Mouse (Mus musculus) retina, postnatal 1 day (tissue): ENCODE data around the gene Hist4h4.

Source experiments
- DNase-seq: peaks from one replicate; pipeline ENCODE4 v3.0.0-alpha.2; 2012

The Hist4h4 gene

DNA sequence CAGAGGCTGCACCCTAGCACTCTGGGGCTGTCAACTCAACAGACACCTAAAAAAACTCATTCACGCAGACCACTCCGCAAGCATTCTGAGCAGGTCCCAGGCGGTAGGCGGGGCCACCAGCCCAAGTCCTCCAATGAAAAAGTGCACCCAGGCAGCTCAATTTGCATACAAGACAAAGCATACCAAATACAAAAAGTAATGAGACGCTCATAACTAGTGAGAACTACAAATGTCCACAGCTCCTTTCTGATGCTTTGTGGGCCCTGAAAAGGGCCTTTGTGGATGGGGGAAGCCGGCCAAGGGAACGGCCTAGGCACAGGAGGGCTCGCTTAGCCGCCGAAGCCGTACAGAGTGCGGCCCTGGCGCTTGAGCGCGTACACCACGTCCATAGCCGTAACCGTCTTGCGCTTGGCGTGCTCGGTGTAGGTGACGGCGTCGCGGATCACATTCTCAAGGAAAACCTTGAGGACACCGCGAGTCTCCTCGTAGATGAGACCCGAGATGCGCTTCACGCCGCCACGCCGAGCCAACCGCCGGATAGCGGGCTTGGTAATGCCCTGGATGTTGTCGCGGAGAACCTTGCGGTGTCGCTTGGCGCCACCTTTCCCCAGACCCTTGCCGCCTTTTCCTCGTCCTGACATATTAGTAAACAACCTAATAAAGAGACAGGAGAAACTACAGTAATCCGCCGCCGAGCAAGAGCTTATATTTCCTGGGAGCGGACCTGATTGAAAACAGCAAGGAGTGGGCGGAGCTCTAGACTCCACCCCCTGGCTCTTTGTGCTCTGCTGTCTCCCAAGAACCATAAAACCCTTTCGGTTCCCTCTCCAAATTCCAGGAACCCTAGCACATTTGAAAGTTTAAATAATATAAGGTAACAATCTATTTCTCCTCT is at the start of gene Hist4h4:
Hist4h4 (minus strand) TSS at position 677 of the 895 bp plus-strand sequence.
- peak; percentile 95 for DNase-seq

DNA sequence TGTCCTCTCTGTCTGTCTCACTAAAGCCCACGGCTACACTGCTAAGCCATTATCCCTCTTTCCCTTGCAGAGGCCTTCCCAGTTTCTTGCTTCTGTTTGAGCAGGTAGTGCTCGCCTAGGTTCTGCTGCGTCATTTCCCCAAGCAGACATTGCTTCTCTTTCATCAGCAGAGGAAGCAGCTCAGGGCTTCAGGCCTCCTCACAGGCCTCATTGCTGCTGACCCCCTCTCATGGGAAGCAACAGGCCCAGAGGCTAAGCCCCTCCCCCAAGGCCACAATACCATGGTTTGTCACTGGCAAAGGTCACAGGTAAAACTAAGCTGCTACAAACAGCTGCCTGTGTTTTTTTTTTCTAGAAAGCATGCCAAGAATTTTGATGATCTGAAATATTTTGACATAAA is 48.5 kb upstream of the Hist4h4 start:
- peak; percentile 14 for DNase-seq

DNA sequence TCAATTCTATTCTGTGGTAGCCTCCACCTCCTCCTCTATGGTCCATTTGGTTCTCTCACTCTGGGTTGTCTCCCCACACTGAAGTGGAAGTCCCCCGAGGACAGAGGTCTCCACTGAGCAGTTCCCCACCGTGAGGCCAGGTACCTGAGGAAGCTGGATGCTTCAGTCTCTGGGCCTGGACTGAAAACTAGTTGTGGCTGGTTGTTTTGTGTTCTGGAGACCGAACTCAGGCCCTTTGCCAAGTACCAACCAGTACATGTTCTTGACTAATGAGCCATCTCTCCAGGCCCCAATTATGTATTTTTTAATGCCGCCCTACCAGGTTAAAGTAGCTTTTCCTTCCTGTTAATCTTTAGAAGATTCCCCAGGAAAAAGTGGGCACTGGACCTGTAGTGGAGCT is 48.1 kb upstream of the Hist4h4 start:
- no peak for DNase-seq

DNA sequence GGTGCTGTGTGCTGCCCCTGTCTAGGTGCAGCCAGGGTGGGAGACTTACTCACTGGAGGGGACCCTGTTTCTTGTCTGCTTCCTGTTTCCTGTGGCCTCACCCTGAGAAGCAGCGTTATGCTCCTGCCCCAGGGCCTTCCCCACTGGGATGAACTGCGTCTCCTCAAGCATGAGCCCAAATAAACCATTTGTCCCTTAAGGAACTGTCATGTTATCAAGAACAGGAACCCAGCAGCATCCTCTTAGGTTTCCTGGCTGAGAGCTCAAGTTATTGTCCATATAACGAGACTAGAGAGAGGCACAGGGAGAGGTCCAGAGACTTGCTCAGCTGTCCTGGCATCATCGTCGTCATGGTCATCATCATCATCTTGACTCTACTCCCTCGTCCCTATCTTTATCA is 46.1 kb upstream of the Hist4h4 start:
- no peak for DNase-seq

DNA sequence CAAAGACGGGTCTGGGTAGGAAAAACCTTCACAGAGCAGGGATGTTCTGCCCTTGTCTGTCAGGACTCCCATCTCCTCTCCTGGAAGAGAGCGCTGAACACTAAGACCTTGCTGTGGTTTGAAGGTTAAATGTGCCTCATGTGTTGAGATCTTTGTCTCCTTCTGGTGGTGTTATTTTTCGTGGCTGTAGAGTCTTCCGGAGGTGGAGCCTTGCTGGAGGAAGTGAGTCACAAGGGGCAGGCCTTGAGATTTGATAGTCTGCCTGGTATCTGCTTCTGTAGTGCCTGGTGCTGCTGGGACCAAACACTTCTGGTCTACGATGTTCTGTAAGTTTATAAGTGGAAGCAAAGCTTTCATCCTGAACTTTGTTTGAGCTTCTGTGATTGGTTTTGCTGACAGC is 44.8 kb upstream of the Hist4h4 start:
- DNase-seq, result no peak

DNA sequence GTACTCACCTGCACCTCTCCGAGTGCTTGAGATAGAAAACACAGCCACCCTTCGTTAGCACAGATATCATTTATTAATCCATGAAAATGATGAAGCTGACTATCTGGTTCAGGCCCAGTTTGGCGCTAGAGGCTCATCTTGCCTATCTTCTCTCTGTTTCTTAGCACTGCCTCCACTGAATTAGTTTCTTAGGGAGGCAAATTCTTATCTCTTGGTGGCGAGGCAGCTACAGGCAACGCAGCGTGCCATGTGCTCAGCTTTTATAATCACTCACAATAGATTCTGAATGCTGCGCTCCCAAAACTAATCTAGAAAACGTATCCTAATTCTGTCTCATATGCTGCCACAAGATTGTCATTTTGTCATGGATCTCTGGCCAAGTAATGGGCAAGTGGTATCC is 44.2 kb upstream of the Hist4h4 start:
- no peak for DNase-seq

- DNase-seq, result peak; percentile 60
Observed at GRCm38 (mm10) chr6:136847790-136848189, 43.6 kb upstream of the Hist4h4 start.

- no peak for DNase-seq
Observed at GRCm38 (mm10) chr6:136847267-136847666, 43.1 kb upstream of the Hist4h4 start.

DNA sequence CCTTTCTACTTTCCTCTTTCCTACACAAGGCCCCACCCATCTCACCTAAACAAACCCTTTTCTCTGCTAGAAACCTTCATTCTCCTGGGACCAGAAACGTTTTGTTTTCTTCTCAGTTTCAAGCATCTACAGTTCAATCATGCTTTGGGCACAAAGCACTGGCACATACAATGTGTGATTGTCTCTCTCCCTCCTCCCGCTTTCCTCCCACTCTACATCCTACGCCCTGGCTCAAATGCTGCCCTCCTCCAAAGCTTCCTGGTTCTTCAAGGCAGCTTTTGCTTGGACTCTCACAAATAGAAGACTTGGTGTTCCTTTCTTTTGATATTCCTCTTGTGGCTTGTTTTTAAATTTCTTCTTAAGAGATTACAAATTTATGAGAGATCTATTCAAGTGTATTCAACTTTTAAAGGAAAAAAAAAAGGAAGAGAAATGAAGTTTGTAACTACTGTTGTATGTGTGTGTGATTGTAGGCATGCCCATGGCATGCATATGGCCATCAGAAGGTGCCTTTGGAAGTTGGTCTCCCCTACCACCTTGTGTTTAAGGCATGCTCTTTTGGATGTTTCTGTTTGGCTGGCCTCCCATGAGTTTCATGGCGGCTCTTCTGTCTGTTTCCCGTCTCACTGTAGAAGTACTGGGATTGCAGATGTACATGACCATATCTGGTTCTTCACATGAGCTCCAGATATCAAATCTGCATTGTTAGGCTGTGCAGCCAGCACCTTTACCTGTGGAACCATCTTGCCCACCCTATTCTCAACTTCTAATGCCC is 41.7 kb upstream of the Hist4h4 start:
- no peak for DNase-seq

- no peak for DNase-seq
Observed at GRCm38 (mm10) chr6:136844903-136845302, 40.7 kb upstream of the Hist4h4 start.

- no peak for DNase-seq
Observed at GRCm38 (mm10) chr6:136837323-136837722, 33.1 kb upstream of the Hist4h4 start.

- DNase-seq, result no peak
Observed at GRCm38 (mm10) chr6:136835352-136835751, 31.1 kb upstream of the Hist4h4 start, which contains the start of gene Smco3. Gene Smco3 (minus strand): TSS chr6:136835452.

- no peak for DNase-seq
Observed at GRCm38 (mm10) chr6:136831712-136832111, 27.5 kb upstream of the Hist4h4 start.

- DNase-seq, result no peak
Observed at GRCm38 (mm10) chr6:136828681-136829080, 24.5 kb upstream of the Hist4h4 start.

DNA sequence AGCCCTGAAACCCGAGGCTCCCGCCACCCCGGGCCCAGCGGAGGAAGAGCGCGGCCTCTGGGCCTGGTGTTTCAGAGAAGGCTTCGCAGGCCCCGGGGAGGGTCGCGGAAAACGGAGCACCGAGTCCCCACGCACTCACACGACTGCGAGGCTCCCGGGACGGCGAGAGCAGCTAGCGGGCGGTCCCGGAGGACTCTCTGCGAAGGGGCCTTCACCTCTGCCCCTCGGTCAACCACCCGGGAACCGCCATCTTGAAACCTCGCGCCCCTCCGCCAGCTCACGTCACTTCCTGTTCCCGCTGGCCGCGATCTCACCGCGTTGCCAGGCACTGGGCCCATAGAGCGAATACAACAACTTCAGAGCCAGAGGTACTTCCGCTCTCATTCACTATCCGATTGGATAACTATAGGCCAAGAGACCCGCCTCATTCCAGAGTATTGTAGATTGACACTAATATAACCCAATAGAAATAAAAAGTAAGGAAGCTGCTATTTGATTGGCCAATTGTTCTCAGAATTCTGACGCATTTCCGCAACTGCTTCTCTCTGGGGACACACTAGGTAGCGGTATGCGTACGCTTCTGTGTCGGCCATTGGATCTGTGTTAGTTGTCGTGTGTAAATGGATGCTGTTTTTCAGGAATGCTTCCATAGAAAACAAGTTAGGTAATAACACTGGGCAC is 23.8 kb upstream of the Hist4h4 start, which contains the start of gene Wbp11:
Wbp11 (minus strand) TSS at position 353 of the 681 bp plus-strand sequence.
- peak; percentile 99 for DNase-seq

DNA sequence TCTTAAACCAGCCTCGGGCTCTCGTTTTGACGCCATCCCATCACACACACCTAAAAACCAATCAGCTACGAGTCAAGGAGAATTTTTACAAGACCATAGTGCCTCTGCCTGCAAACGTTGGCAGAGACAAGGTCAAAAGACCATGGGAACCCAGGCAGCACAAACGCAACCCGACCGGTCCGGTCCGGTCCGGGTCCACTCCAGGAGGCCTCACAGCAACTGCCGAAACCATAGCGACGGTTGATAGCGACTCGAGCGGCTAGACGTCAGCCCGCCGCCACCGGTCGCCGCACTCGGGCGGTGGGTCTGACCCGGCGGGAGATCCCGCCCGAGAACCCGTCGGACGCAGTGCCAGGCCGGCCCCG is 23.3 kb upstream of the Hist4h4 start, which contains the start of gene BC049715:
BC049715 (plus strand) TSS at position 111 of the 365 bp plus-strand sequence.
- DNase-seq, result no peak

DNA sequence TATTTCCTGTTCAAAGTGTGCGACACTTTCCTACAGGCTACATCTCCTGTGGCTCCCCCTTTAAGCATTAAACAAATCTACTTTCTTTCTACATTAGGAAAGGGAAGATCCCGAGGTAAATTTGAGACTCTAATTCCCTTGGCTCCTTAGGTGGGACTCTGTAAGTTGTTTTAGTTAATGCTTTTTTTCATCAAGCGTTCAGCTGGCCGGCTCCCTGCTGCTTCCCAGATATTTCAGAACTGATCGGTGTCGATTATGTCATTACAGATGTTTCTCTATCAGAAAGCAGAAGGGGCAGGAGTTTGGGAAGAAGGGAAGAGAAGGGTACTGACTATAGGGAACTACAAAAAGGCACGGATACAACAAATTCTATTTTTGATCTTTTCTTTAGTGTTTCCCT is 22.9 kb upstream of the Hist4h4 start:
- DNase-seq, result no peak

DNA sequence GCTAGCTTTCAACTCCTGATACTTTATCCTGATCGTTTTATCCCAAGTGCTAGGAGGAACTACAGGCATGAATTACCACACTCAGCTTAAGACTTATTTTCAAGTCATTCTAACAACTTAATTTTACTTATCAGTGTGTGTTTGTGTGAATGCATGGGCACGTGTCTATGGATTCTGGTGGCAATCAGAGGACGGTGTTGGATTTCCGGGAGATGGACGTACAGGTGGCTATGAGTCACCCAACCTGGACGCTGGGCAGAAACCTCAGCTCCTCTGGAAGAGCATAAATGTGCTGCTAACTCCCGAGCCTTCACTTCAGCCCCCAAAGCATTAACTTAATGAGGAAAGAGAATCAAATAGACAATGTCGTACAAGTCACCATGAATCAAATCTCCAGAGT is 20.8 kb upstream of the Hist4h4 start:
- DNase-seq, result no peak

GRCm38 (mm10) chr6:136821086-136821485 is 16.9 kb upstream of the Hist4h4 start:
- DNase-seq, result no peak

DNA sequence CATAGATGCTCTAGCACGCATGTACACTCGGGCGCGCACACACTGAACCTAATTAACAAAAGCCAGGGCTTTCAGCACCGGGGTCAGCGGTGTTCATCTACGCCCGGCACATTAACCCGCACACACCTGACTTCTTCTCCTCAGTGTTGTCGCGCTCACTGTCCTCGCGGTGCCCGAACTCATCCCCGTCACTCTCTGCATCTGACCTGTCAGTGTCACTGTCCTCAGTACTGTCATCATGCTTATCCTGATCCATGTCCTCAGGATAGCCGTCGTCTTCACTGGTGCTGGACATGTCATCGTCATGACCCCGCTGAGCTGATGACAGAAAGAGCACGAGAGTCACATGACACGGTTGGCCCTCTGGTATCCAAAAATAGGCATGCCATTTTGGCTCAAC is 16.2 kb upstream of the Hist4h4 start:
- DNase-seq, result no peak

GRCm38 (mm10) chr6:136817549-136817948 is 13.3 kb upstream of the Hist4h4 start:
- no peak for DNase-seq

DNA sequence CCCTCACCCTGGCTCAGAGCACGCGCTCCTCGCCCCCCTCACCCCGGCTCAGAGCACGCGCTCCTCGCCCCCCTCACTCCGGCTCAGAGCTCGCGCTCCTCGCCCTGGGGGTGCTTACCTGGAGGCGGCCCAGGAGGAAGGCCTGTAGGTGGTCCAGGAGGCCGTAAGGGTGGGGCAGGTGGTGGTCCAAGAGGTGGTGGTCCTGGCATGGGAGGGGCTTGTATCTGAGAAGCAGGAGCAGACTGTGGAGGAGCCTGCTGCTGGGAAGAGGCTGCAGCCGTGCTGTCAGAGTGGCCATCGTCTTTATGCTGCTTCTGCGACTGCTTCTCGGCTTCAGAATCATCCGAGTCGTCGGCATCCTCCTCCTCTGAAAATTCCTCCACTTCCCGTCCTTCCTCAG is 12.6 kb upstream of the Hist4h4 start:
- no peak for DNase-seq

DNA sequence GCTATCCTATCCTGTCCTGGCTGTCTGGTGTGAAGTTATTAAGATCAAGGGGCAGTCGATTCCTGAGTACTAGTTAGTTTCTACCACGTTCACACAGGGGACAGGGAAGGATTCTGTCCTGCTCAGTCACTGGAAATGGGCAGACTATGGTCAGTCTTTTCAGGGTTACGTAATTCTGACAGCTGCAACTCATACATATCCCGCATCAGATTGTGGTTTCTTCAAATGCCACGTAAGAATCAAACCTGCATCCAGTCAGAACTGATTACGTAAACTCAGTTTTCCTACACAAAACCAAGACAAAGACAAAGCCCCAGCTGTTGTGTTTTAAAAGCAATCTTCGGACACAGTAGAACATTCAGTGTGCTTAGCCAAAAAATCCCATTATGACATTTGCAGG is 11.2 kb upstream of the Hist4h4 start:
- no peak for DNase-seq
